Mouse (Mus musculus) lung, postnatal 4 days (tissue): ENCODE data around the gene Tradd.

Experiments
- DNase-seq, 2 experiments: peaks; one replicate each; pipeline ENCODE4 v3.0.0; 2021

Tradd gene

DNA sequence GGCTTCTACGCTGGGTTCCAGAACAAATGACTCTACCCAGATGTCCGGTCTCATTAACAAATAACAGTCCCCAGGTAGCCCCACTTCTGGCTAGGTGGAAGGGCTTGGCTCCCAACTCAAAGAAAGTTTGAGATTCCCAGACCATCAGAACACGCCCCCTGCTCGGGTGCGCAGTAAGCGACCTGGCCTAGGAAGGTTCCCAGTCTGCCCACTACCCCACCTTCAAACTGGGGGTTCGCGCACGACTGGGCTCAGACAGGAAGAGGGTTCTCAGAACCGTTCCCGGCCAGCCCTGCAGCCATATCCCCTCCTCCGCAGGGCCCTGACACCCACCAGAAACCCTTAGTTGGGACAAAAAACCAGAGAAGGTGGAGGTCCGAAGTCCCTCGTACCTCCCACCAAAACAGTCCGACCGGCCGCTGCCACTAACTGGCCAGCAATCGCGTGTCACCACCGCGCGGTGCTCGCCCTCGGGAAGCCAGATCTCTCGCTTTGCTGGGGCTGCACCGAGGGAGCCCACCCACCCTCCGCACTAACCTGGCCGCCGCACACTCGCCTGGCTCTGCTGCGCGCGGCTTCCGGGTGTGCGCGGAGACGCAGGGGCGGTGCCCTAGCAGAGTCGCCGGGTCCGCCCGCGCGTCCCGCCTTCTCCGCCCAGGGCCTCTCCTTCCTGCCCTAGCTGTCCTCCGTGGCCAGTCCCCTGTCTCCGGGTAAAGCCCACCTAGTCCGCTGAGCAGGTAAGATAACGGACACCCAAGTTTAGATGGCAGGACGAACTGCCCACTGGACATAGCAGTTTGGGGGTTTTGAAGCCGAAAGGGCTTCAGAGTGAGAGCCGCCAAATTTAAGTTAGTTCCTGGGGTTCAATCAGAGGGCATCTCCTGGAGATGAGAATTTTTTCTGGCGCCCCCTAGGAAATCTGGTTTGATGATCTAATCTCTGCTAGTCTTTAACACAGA lies at the start of gene Tradd, which contains the start of gene Fbxl8:
Tradd (minus strand) TSS at position 586 of the 959 bp plus-strand sequence.
Fbxl8 (plus strand) TSS at position 625 of the 959 bp plus-strand sequence.
- DNase-seq: peak; percentile 84 to 88

DNA sequence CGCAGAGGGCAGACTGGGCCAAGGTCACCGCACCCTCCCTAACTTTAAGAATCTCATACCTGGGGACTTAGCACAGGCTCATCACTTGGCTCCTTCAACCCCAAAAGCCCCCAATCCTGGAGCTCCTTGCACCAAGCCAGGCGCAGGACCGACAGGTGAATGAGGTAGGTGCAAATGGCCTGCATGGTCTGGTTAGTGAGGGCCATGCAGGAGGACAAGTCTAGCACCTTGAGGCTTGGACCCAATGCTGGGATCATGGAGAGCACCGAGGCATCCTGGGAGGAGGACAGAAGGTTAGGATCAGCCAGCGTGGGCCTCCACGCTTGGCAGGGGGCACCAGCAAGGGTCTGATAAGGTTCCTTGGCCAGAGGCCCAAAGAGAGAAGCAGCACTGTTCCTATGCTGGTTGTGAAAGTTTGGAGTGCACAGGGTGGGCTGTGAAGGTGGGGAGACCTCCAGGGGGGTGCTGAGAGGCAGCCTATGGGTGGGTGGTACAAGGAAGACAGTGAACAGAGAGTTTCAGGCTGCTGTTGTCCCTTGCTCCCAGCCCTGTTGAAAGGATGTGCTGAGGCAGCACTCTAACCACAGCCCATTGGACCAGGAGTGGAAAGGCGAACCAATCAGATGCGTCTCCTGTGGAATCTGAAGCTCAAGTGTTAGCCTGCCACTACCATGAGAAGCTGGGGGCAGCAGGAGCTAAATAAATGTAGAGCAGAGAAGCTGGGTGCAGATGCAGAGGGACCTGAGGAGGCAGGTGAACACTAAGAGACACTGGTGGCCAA lies 49.4 kb upstream of the Tradd start:
- DNase-seq: no peak

DNA sequence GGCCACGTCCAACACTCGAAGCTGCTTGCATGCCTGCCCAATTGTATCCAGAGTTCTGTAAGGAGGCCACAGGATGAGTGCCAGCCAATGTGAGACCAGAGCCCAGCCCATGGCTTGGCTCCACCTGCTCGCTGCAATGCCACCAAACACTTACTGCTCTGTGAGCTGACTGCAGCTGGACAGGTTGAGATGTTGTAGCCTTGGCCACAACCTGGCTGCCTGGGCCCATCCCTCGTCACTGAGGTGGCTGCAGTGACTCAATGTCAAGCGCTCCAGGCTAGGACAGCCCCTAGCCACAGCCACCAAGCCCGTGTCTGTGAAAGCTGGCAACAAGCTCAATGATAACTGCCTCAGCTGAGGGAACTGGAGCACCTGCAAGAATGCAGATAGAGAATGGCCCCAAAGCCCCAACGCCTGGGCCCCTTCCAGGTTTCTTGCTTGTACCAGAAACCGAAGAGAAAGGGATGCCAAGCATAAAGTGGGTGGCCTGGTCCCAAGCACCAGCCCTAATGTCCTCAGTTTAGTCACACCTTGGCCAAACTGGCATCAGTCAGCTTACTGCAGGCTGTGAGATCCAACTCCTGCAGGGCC lies 48.6 kb upstream of the Tradd start:
- no peak for DNase-seq

DNA sequence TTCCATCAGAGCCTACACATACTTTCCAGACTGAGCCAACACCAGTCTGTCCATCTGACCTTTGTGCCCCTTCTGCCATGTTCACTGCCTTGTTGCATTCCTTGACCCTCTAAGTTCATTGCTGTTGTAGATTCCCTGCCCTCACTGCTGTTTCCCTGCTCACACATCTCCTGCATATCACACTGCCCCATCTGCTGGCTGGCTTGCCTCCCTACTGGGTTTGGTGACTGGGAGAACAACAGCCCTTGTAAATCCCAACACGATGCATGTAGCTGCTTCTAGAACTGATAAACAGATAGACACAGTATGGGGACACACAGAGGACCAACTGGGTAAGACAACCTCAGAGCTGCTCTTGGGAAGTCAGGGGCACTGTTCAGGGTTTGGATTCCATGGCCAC lies 47.3 kb upstream of the Tradd start:
- no peak for DNase-seq

GRCm38 (mm10) chr8:105310118-105310517 lies 45.7 kb upstream of the Tradd start:
- no peak for DNase-seq

DNA sequence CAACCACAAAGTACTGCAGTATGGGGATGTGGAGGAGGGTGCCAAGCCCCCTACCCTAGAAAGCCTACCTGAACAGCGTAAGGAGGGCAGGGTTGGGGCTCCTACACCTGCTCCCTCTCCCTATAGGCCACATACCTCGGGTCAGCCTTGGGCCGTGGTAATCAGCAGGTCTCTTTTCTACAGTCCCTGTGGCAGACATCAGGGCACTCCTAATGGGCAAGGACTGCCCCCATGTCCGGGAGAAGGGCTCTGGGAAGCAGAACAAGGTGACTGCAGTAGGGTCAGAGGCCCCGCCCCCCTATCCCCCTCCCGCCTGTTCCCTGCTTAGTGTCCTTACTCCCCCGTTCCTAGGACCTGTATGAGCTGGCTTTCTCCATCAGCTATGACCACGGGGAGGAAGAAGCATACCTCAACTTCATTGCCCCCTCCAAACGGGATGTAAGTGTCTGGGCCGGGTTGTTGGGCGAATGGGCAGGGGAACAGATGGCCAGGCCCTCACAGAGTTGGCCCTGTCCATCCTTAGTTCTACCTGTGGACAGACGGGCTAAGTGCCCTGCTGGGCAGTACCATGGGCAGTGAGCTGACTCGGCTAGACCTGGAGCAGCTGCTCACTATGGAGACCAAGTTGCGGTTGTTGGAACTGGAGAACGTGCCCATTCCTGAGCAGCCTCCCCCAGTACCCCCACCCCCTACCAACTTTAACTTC lies 44.9 kb upstream of the Tradd start:
- DNase-seq: no peak

- DNase-seq: no peak
Measured at GRCm38 (mm10) chr8:105308428-105308827, 44.0 kb upstream of the Tradd start.

- DNase-seq: no peak
Measured at GRCm38 (mm10) chr8:105307670-105308069, 43.3 kb upstream of the Tradd start.

GRCm38 (mm10) chr8:105306146-105306691 lies 41.8 kb upstream of the Tradd start:
- DNase-seq: no peak

DNA sequence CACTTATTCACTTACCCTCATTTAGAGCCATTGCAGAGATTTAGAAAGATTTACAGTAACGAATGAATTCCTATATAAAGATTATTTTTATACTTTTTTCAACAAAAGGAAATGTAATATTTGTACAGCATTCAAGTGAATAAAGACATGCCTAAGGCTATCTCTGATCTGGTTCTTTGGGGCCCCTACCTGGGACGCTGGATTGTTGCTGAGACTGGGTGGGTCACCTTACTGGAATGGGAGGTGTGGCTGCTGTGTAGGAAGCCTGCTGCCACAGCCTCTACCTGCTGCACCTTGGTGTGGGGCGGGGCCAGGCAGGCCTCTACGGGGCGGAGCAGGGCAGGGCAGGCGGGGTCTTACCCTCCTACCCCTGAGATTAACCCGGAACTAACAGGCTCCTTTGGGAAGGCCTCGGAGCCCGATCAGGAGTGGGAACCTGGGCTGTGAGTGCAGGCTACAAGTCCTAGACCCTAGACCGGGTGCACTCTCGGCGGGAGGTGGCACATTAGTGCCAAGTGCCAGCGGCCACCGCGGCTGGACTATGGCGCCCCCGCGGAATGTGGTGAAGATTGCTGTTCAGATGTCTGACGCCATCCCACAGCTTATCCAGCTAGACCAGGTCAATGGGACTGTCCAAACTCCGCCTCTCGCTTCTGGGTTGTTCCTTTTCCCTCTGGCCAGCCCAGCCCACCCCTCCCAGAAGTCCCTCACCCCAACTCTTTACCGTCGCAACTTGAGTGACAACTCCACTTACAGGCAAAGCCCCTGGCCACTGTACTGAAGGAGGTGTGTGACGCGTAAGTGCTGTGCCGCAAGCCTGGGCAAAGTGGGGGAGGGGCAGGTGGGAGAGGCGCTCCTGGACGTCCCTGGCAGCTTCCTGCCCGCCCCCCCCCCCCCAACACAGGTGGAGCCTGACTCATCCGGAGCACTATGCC lies 41.1 kb upstream of the Tradd start, which contains the start of gene Elmo3:
Elmo3 (plus strand) TSS at position 391 of the 935 bp plus-strand sequence.
- peak; percentile 81 to 91 for DNase-seq

DNA sequence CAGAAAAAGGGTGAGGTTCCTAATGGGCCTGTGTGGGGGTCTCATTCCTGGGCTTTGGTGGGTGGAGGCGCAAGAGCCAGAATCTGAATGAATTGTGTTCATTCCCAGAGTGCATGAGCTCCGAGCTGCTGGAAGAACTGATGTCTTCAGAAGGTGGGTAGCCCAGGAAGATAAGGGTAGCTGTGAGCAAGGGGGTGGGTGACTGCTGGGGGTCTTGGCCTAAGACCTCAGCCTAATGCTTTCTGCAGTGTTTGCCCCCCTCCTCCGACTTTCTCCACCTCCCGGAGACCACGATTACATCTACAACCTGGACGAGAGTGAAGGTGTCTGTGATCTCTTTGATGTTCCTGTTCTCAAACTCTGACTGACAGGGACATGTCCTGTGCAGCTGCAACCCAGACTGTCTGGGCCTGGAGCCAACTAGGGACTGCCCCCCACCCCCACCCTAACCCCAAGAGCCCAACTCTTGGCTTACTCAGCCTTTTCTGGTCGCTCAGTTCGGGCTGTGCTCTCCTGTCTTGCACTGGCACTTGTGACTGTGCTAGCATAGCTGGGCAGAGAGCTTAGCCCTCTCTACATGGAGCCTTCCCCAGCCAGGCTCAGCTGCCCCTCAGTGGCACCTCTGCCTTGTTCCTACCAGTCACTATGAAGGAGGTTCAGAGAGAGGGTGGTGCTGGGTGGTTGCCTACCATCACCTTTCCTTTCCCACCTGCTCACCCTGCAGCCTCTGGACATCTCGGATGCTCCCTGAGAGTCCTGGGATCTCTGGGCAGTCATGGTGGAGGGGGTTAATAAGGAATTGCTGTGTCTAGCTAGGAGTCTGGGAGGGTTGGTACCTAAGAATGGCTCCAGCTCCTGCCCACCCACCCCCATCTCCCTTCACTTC lies 40.2 kb upstream of the Tradd start:
- no peak for DNase-seq

DNA sequence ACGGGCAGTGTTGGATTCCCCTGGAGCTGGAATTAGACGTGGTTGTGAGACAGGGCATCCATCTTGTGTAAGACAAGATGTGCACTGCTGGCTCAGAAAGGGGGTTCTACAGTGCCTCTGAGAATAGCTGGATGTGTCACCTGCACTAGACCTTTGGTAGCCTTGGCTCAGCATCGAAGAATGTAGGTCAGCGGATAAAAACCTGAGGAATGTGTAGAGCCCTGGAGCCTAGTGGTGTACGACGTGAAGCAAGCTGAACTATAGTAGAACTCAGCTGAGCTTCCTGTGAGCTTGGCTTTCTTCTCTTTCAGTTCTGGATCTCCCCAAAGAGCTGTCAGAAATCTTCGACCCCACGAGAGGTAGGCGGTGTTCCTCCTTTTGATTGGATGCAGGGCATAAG lies 39.5 kb upstream of the Tradd start:
- no peak for DNase-seq

- DNase-seq: no peak
Measured at GRCm38 (mm10) chr8:105303396-105303795, 39.0 kb upstream of the Tradd start.

- DNase-seq: no peak
Measured at GRCm38 (mm10) chr8:105299962-105300361, 35.6 kb upstream of the Tradd start.

DNA sequence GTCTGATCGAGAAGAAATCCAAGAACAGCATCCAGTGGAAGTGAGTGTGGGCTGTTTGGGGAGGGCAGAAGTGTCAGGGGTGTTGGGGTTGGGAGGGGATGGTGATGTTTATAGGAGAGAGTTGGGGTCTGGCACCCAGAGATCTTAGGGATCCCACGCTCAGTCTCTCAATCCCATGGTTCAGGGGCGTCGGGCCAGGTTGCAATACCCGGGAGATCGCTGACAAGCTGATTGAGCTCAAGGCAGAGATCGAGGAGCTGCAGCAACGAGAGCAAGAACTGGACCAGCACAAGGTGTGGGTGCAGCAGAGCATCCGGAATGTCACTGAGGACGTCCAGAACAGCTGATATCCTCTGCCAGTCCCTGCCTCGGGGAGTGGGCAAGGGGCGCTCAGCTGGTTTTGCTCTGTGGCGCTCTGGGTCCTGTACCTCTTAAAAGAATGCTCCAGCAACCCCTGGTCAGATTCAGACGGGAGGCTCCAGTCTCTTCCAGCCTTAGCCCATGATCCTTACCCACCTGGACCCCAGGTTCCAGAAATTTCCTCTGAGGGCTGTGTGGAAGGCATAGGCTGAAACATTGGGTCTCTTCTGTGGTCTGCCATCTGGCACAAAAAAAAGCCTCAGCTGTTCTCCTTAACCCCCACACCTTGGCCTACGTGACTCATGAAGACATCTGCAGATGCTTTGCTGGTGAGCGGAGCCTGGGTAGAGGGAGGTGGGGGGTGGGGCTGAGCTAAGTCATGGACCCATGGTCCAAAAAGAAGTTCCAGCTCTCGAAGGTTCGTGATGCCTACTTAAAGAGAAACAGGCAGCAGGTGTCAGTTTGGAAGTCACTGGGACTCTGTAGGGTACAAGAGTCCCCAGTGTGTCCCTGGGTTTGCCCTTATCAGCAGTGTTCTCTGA lies 34.2 kb upstream of the Tradd start:
- DNase-seq: peak in 1 of 2 experiments; percentile 19

DNA sequence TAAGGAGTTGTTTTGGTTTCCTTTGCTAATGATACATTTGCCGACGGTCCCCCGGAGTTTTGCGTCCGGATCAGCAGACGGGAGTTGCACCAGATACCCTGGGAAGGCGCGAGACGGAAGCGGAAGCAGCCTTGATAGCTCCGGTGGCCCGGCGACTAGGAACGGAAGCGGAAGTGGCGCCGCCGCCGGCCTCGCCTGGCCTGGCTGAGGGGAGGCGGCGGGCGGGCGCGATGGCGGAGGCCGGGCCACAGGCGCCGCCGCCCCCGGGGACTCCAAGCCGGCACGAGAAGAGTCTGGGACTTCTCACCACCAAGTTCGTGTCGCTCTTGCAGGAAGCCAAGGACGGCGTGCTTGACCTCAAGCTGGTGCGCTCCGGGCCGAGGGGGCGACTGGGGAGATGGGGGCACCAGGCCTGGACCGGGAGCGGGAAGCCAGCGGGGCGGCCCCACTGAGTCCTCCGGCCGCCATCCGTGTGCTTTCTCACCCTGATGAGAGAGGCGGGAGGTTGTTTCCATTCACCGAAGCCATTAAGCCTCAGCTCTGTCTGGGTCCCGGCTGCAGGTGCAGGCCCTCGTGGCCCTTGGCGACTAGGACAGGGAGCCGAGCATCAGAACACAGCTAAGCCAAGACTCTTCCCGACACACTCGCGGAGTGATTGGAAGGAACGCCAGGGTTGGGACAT lies 33.2 kb upstream of the Tradd start, which contains the start of gene E2f4:
E2f4 (plus strand) TSS at position 153 of the 682 bp plus-strand sequence.
- DNase-seq: peak; percentile 94 to 96

GRCm38 (mm10) chr8:105295895-105296573 lies 31.6 kb upstream of the Tradd start, which contains the start of gene Exoc3l:
Exoc3l (minus strand) TSS chr8:105296101.
- DNase-seq: peak; percentile 46 to 67
